Mouse (Mus musculus) adrenal gland, adult 18-20 months (tissue): ENCODE results near the gene Coro1a. TPM values are rescaled to one million over a fixed set of nuclear protein-coding genes. Genes with fewer than 3 reads are reported as not detected.
"Not testable (repeated sequence)": the region's sequence is repeated elsewhere in the genome, so short reads cannot be mapped to it uniquely, and the experiment has no call there.

Source experiments
- DNase-seq, 2 experiments: peaks; one replicate each; pipeline ENCODE4 v3.0.0; 2021 to 2022; ENCODE audit warnings: low spot score in 2 of 2
- long read RNA-seq, 2 experiments: library from polyadenylated mRNA; stranded (forward); transcript quantifications; one replicate each; pipeline ENCODE4 v2.0.0; 2021
- total RNA-seq, 2 experiments: library from RNA; stranded (reverse); gene quantifications; 1 replicate in 1 of 2; 2 replicates in 1 of 2; pipeline ENCODE4 v1.2.3; 2021

Coro1a gene
- 10 to 100 TPM; 19.0 to 21.7 TPM for total RNA-seq
- long read RNA-seq, experiment 1, transcript Coro1a-201 (11 exons, 1,660 nt): major isoform, 5 of 8 reads
- long read RNA-seq, experiment 1, partial matches to known transcripts: 1 of 8 reads
- long read RNA-seq, experiment 1, other reads (novel, unspliced or antisense): 2 of 8 reads
- long read RNA-seq, experiment 2, transcript Coro1a-201 (11 exons, 1,660 nt): major isoform, 17 of 19 reads
- long read RNA-seq, experiment 2, partial matches to known transcripts: 1 of 19 reads
- long read RNA-seq, experiment 2, other reads (novel, unspliced or antisense): 0 of 19 reads

DNA sequence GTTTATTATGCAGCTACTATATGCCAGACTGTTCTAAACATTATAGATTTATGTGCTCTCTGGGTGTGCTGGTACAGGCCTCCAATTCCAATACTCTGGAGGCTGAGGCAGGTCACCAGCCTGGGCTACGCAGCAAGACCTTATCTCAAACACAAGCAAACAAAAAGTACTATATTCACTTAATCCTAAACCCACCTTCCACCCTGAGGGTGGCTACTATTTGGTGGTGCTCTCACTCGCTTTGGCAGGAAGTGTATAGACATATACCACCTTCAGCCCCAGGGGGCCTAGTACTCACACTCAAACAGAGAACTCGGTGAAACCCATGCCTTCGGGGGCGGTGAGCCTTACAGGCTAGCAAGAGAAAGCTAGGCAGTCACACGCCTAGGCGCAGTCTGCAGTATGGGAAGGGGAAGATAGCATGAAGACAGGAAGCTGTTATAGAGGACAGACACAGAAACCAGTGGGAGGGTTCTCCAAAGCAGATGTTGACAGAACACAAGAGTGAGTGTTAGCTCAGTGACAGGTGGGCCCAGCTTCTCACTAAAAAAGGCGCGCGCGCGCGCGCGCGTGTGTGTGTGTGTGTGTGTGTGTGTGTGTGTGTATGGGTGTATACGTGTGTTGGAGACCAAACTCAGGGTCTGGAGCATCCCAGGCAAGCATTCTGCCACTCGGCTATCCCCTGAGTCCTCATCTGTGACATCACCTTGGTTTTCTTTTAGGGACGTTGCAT is at the start of gene Coro1a:
Gene Coro1a, minus strand, starts transcription at position 346 of the 733 bp plus-strand sequence.
- DNase-seq: no peak

GRCm38 (mm10) chr7:126754866-126755265 is 47.3 kb upstream of the Coro1a start:
- DNase-seq: peak; percentile 68 to 75

DNA sequence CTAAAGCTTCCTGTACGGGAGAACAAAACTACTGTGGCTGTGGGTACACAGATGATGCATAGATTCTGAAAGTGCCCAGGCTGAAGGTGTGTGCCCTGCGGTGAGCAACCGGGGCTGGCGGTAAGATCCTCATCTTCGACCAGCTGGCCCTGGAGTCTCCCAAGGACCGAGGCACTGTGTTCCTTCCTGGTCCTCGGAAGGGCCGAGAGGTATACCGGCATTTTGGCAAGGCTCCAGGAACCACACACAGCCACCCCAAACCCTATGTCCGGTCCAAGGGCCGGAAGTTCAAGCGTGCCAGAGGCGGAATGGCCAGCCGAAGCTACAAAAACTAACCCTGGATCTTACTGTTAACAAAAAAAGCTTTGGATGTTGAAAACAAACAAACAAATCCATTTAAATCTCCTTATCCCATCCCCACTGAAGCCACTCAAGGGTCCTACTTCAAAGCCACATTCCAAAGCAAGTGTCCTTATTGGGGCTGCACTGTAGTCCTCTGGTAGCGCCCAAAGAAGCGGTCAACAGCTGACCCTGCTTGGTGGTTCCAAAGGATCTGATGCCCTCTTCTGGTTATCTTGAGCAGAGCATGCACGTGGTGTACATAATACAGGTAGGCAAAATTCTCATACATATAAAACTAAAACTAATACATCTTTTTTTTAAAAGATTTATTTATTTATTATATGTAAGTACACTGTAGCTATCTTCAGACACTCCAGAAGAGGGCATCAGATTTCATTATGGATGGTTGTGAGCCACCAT is 42.2 kb upstream of the Coro1a start:
- DNase-seq: no peak

DNA sequence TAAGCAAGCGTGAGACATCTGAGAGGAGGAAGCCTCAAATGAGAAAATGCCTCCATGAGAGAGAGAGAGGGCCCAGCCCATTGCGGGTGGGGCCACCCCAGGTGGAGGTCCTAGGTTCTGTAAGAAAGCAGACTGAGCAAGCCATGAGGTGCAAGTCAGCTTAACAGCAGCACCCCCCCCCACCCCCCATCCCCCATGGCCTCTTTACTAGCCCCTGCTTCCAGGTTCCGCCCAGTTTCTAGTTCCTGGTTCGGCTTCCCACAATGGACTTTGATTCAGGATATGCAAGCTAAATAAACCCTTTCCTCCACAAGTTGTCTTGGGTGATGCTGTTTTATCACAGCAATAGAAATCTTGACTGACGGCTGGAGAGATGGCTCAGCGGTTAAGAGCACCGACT is 41.2 kb upstream of the Coro1a start:
- no peak for DNase-seq

DNA sequence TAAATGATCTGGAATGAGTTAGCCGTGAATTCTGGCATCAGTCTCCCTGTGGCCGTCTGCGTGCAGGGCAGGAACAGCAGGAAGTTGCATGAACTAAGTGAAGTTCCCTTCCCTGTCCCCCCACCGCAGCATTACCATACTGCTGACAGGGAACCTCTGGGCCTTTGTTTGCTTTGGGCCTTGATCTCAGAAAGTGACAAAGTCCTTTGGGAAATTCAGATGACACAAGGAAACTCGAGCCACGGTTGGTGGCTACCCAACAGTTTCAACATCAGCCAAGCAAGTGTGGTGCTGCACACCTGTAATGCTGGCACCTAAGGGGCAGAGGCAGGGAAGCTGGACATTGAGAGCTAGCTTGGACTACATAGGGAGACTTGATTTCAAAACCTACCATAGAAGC is 39.2 kb upstream of the Coro1a start:
- no peak for DNase-seq

DNA sequence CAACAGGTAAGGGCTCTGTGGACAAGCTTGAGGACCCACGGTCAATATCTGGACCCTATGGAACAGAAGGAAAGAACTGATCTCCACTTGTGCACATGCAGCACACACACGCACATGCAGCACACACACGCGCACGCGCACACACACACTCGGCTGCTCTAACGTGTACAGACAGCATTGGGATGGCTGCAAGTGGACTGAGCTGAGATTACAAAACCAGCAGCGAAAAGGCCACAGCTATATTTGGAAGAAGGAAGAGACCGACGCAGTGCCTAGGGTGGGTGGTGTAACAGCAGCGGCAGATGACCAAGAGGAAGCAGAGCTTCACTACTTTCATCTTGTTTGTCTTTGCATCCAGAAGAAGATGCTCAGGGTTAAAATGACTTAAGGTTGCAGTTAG is 38.5 kb upstream of the Coro1a start:
- no peak for DNase-seq

DNA sequence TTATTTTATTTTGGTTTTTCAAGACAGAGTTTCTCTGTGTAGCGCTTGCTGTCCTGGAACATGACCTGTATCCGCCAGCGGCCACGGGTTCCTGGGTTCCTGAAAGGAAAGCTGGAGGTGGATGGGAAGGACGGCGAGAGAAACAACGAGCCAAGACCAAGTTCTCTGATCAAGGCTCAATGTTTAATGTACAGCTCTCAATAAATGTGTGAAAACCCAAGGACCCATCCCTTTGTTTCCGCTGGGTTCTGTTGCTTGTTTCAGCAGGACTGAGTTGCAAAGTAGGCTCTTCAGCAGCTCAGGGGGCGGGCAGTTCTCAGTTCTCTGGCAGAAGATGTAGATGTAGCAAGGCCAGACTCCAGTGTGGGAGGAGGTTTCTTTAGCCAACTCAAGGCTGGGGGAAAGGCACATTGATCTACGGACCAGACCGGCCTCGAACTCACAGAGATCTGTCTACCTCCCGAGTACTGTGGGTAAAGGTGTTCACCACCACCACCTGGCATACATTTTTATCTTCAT is 34.4 kb upstream of the Coro1a start:
- no peak for DNase-seq

GRCm38 (mm10) chr7:126741452-126741851 is 33.9 kb upstream of the Coro1a start:
- DNase-seq: no peak

GRCm38 (mm10) chr7:126740977-126741376 is 33.4 kb upstream of the Coro1a start:
- DNase-seq: no peak

DNA sequence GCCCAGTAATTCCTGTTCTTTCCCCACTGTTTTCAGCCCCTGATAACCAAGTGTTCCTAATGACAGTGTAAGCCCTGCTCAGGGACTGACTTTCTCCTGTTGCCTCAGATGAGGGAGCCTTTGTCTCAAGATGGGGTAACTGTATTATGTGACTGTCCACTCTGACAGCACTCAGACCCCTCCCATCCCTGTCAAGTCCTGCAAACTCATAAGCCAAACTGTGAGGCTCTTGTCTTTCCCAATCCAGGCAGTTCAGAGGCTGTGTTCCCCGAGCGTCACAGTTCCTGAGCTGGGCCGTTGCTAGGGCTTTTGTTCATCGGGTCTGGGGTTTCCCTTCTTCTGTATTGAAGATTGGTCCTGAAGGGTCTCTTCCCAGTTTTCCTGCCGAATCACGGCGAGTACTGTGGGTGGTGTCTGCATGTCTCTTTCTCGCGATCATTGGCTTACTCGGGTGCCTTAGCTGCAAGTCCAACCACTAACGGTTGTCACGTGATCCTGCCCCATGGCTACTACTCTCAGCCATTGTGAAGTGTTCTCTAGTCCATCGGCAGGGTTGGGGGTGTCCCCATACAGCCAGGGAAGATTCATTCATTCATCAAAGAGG is 32.6 kb upstream of the Coro1a start:
- DNase-seq: no peak

DNA sequence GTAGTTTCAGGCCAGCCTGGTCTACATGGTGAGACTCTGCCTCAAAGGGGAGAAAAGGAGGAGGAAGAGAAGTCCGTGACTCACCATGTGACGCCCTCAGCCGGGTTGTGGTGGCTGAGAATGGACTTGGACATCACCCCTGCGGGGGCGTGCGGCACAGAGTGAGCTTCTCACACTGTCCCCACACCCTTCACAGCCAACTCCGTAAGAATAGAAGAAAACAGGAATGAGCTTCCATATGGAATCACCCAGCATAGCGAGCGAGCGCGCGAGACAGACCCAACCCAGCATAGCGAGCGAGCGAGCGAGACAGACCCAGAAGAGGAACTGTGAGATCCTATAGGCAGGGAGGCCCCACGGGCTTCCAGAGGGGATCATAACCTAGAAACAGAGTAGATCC is 32.0 kb upstream of the Coro1a start:
- DNase-seq: no peak

DNA sequence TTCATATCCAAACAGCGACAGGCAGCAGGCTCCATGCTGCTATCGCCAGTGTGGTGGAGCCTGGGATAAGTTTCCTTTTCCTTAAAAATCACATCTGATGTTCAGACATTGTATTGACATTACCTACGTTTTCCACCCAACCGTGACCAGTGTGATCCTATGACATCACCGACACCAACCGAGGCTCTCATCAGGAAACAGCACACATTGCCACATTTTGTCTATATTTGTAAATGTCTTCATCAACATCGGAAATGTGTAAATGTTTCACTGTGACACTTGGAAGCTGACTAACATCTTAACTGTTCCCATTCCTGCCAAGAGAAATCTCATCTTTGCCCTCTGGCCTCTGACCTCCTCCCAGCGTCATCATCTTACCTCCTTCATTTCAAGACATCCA is 28.5 kb upstream of the Coro1a start:
- DNase-seq: no peak

DNA sequence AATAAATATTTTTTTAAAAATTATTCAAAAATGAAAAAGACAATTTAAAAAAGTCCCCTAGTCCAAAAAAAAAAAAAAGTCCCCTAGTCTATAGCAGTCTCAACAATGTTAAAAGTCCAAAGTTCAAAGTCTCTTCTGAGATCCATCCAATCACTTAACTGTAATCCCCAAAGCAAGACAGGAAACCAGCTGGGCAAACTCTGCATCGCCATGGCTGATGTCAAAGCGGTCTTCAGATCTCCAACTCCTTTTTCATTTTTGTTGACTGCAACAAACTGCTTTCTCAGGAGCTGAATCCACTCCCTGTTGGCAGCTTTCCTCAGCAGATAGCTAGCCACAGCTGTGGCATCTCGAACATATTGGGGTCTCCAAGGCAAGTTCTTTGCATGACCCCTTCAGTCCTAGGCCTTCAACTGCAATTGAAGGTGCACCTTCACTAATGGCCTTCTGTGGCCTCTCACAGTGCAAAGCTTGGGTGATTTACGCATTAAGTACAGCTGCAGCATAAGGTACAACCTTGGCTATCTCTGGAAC is 22.7 kb upstream of the Coro1a start:
- not testable (repeated sequence) for DNase-seq

- no peak for DNase-seq
These were observed 18.1 kb upstream of the Coro1a start for GRCm38 (mm10) chr7:126725667-126726066.

- no peak for DNase-seq
These were observed 17.5 kb upstream of the Coro1a start for GRCm38 (mm10) chr7:126725077-126725476.

- no peak for DNase-seq
These were observed 14.0 kb upstream of the Coro1a start for GRCm38 (mm10) chr7:126721635-126722034.

DNA sequence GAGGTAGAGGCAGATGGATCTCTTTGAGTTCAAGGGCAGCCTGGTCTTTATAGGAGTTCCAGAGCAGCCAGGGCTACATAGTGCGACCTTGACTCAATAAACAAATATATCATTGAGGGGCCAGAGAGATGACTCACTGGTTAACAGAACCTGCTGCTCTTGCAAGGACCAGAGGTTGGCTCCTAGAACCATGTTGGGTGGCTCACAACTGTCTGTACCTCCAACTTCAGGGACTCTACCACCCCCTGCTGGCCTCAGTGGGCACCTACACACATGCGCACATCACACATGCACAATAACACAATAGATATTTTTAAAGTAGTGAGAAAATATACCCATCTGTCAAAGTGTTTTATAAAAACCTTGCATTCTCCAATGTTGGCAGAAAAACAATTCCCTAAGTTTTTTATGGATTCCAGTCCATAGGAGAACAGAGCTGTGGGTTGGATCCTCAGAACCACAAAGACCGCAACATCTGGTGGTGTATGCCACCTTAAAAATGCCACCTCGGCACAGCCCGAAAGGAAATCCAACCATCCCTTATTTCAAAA is 11.3 kb upstream of the Coro1a start:
- DNase-seq: no peak

- DNase-seq: no peak
These were observed 10.0 kb upstream of the Coro1a start for GRCm38 (mm10) chr7:126717566-126717965.

GRCm38 (mm10) chr7:126715679-126716078 is 8.1 kb upstream of the Coro1a start:
- no peak for DNase-seq

DNA sequence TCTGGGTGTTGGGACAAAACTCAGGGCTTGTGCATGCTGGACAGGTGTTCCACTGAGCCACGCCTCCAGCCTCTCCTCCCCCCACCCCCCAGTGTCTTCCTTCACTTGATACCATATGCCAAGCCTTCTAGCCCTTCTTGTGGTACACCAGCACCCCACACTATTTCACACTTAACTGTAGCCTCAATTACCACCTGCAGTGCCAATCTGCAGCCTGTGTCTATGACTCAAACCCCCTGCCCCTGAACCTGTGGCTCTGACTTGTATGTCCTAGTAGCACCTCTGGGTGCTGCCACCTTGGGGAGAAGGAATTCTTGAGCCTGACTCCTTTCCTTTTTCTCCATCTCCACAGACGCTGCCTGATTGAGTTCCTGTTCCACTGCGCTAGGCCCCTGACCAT is 4.3 kb upstream of the Coro1a start:
- DNase-seq: no peak

DNA sequence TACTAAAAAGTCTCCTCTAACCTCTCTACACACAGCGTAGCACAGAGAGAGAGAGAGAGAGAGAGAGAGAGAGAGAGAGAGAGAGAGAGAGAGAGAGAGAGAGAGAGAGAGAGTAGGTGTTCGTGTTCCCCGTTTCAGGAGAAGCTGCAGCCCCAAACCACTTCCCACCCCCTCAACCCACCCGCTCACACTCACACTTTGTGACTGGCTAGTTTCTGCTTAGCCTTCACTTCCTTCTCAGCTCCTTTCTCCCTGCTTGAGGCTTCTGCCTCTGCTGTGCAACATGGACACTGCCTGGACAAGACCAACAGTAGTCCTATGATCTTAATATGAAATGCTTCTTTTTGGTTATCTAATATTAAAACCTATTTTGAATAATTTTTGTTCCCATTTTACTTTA is 2.7 kb upstream of the Coro1a start:
- no peak for DNase-seq
